Mouse (Mus musculus): Measurements from ENCODE around the gene Kctd7. TPM values are rescaled to one million over a fixed set of nuclear protein-coding genes. Genes with fewer than 3 reads are reported as not detected.

The Kctd7 gene
- polyA plus RNA-seq (2012; rRNA removed), result 14.8 and 15.6 TPM in 2 replicates

DNA sequence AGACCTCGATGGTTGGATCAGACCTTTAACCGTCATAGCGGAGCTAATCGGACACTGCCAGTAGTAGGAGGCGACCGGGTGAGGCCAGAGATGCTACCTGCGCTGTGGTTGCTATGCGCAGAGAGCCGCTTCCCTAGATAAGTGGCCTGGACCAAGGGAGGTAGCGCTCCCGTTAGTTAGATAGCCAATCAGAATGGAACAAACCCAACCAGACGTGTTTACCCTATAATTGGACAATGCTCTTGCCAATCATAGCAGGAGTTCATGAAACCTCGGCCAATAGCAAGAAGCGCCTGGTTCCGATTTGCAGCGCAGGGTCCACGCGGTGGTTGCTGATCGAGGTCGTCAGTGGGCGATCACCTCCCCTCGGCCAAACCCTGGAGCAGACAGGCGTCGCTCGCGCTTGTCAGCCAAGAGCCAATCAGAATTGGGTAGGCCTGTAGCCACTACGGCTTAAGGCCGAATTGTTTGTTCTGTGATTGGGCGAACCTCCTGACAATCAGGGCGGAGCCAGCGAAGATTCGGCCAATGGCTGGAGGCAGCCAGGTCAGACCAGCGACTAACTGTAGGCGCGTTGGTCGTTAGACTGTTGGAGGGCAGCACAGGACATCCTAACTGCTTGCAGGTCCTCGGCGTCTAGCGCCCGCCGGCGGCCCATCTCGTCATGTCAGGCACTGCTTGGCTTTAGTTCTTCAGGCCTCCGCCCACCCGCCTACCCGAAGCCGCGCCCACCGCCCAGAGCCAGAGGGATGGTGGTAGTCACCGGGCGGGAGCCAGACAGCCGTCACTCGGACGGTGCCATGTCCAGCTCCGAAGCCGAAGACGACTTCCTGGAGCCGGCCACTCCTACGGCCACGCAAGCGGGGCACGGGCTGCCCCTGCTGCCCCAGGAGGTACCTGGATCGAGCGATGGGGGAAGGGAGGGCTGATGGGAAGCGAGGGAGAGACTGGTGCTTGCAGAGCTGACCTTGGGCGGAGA, at the start of gene Kctd7:
TSS of gene Kctd7 (plus strand) at position 528 of the 979 bp plus-strand sequence.
- Histone ChIP-seq H3K4me1 (ENCODE audit: control insufficient read depth, insufficient read depth, low read length) (peaks cover 11% of the 10 kb centered on the region), H3K36me3 (ENCODE audit: control insufficient read depth, insufficient read depth, low read length) (peaks cover 1% of the 10 kb centered on the region), H3K27me3 (ENCODE audit: control insufficient read depth, insufficient read depth, low read length) (no peaks in the 10 kb centered on the region), H3K4me3 (ENCODE audit: control insufficient read depth, low read depth, low read length) (peak within 1 kb of the TSS; percentile 98), H3K27ac (ENCODE audit: control insufficient read depth, insufficient read depth, low read depth, low read length) (peak within 1 kb of the TSS; percentile 100)
- TF ChIP-seq POLR2A (IDR thresholded peaks at IDR 0.05; ENCODE audit: control insufficient read depth, low read depth, low read length) (peak; percentile 97), CTCF (IDR thresholded peaks at IDR 0.05; ENCODE audit: control insufficient read depth, insufficient read depth, insufficient replicate concordance, low read depth, low read length) (peak; percentile 19; the same call in 1 of the 2 replicates)

DNA sequence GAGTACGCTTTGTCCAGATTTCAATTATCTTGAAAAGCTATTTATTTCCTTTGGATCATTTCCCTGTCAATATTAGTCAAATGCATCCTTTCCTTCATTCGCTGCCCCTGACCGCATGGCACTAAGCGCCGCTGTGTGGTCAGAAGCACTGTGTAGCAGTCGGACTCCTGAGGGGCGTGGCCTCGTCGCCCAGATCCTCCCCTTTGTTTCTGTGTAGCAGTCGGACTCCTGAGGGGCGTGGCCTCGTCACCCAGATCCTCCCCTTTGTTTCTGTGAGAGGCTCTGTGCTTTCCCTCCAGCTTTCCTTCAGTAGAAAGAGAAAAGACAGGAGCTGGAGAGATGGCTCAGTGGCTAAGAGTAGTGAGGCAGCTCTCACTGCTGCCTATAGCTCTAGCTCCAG, 47.9 kb upstream of the Kctd7 start:
- Histone ChIP-seq H3K27me3 (ENCODE audit: control insufficient read depth, insufficient read depth, low read length) (no peaks in the 10 kb centered on the region), H3K4me1 (ENCODE audit: control insufficient read depth, insufficient read depth, low read length) (peaks cover 6% of the 10 kb centered on the region), H3K27ac (ENCODE audit: control insufficient read depth, insufficient read depth, low read depth, low read length) (no peak overlapping the region), H3K4me3 (ENCODE audit: control insufficient read depth, low read depth, low read length) (peak overlapping the region; percentile 9; the same call in 1 of the 2 replicates), H3K36me3 (ENCODE audit: control insufficient read depth, insufficient read depth, low read length) (no peaks in the 10 kb centered on the region)
- TF ChIP-seq CTCF (IDR thresholded peaks at IDR 0.05; ENCODE audit: control insufficient read depth, insufficient read depth, insufficient replicate concordance, low read depth, low read length) (no peak), POLR2A (IDR thresholded peaks at IDR 0.05; ENCODE audit: control insufficient read depth, low read depth, low read length) (no peak)

DNA sequence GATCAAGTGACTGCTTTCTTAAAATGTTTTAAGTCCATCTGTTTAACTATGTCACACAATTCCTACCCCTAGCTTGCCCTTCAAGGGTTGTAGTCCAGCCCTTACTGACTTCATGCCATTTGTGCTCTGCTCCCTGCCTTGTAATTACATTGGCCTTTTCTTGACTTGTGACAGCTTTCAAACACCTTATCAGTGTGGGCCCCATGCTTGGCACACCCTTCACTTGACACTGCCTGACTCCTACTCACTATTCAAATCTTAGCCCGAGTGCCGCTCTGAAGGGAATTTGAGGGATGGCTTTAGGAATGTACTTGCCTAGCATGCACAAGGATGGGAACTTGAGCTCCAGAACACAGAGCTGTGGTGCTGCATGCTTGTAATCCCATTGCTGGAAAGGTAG, 46.8 kb upstream of the Kctd7 start:
- TF ChIP-seq POLR2A (IDR thresholded peaks at IDR 0.05; ENCODE audit: control insufficient read depth, low read depth, low read length) (no peak), CTCF (IDR thresholded peaks at IDR 0.05; ENCODE audit: control insufficient read depth, insufficient read depth, insufficient replicate concordance, low read depth, low read length) (no peak)
- H3K36me3 ChIP-seq (ENCODE audit: control insufficient read depth, insufficient read depth, low read length), result no peaks in the 10 kb centered on the region
- no peaks in the 10 kb centered on the region for H3K27me3 ChIP-seq (ENCODE audit: control insufficient read depth, insufficient read depth, low read length)
- H3K4me3 ChIP-seq (ENCODE audit: control insufficient read depth, low read depth, low read length), result no peak overlapping the region
- peaks cover 6% of the 10 kb centered on the region for H3K4me1 ChIP-seq (ENCODE audit: control insufficient read depth, insufficient read depth, low read length)
- H3K27ac ChIP-seq (ENCODE audit: control insufficient read depth, insufficient read depth, low read depth, low read length), result no peak overlapping the region

DNA sequence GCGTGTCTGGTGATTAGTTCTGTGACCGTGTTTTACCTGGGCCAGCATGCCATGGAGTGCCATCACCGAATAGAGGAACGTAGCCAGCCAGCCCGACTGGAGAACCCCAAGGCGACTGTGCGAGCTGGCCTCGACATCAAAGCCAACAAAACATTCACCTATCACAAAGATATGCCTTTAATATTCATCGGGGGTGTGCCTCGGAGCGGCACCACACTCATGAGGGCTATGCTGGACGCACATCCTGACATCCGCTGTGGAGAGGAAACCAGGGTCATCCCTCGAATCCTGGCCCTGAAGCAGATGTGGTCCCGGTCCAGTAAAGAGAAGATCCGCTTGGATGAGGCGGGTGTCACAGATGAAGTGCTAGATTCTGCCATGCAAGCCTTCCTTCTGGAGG, 42.9 kb upstream of the Kctd7 start:
- peaks cover 4% of the 10 kb centered on the region for H3K4me1 ChIP-seq (ENCODE audit: control insufficient read depth, insufficient read depth, low read length)
- H3K4me3 ChIP-seq (ENCODE audit: control insufficient read depth, low read depth, low read length), result no peak overlapping the region
- no peak for TF ChIP-seq POLR2A (IDR thresholded peaks at IDR 0.05; ENCODE audit: control insufficient read depth, low read depth, low read length)
- no peak for TF ChIP-seq CTCF (IDR thresholded peaks at IDR 0.05; ENCODE audit: control insufficient read depth, insufficient read depth, insufficient replicate concordance, low read depth, low read length)
- no peaks in the 10 kb centered on the region for H3K36me3 ChIP-seq (ENCODE audit: control insufficient read depth, insufficient read depth, low read length)
- no peak overlapping the region for H3K27ac ChIP-seq (ENCODE audit: control insufficient read depth, insufficient read depth, low read depth, low read length)
- no peaks in the 10 kb centered on the region for H3K27me3 ChIP-seq (ENCODE audit: control insufficient read depth, insufficient read depth, low read length)

DNA sequence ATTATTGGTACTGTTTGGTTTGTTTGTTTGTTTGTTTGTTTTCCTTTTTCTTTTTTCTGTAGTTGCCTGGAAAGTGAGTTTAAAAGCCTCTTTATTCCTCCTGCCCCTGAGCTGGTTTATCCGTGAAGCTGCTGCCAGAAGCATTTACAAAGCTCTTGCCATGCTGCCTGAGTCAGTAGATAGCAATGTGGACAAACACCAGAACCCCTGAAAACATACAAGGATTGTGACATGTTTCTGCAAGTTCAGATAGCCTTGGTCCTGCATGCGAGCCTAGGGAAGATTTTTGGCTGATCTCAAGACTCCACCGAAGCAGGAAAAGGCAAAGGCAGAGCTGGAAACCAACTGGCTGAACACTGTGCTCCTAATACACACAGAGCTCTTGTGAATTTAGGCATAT, 35.3 kb upstream of the Kctd7 start:
- Histone ChIP-seq H3K27ac (ENCODE audit: control insufficient read depth, insufficient read depth, low read depth, low read length) (no peak overlapping the region), H3K36me3 (ENCODE audit: control insufficient read depth, insufficient read depth, low read length) (no peaks in the 10 kb centered on the region), H3K4me1 (ENCODE audit: control insufficient read depth, insufficient read depth, low read length) (no peaks in the 10 kb centered on the region), H3K4me3 (ENCODE audit: control insufficient read depth, low read depth, low read length) (no peak overlapping the region), H3K27me3 (ENCODE audit: control insufficient read depth, insufficient read depth, low read length) (no peaks in the 10 kb centered on the region)
- TF ChIP-seq POLR2A (IDR thresholded peaks at IDR 0.05; ENCODE audit: control insufficient read depth, low read depth, low read length) (no peak), CTCF (IDR thresholded peaks at IDR 0.05; ENCODE audit: control insufficient read depth, insufficient read depth, insufficient replicate concordance, low read depth, low read length) (no peak)

DNA sequence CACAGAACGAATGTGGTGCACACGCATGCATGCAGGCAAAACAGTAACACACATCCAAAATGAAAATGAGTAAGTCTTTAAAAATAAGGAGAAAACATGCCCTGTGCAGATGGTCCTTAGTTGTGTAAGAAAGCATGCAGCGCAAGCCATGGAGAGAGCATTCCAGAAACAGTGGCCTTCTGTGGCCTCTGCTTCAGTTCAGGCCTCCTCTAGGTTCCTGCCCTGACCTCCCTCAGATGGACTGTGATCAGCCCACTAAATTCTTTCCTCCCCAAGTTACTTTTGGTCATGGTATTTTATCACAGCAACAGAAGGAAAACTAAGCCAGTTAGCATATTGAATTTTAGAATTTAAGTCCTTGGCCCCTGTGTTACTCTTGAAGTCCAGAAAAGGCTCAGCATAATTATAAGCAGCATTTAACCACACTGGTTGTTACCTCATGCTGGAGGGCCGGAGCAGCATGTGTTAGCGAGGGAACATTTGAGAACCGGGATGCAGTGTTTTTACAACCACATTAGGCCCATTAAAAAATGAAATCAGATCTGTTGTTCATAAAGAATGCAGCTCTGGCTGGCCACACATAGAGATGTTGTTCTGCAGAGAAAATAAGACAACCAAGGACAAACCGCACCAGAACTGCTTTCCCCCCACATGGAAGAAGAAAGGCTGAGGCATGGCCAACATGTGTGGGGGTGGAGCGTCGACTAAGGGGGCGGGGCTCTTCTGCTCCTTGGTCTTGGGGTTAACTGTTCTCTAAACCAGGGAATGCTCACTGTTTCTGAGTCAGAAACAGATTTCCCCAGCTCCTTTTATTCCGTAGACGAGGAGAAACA, 33.8 kb upstream of the Kctd7 start:
- Histone ChIP-seq H3K4me3 (ENCODE audit: control insufficient read depth, low read depth, low read length) (no peak overlapping the region), H3K36me3 (ENCODE audit: control insufficient read depth, insufficient read depth, low read length) (no peaks in the 10 kb centered on the region; the same call in 1 of the 2 replicates), H3K27ac (ENCODE audit: control insufficient read depth, insufficient read depth, low read depth, low read length) (peak overlapping the region; percentile 70; the same call in 1 of the 2 replicates), H3K4me1 (ENCODE audit: control insufficient read depth, insufficient read depth, low read length) (no peaks in the 10 kb centered on the region), H3K27me3 (ENCODE audit: control insufficient read depth, insufficient read depth, low read length) (no peaks in the 10 kb centered on the region)
- TF ChIP-seq POLR2A (IDR thresholded peaks at IDR 0.05; ENCODE audit: control insufficient read depth, low read depth, low read length) (no peak), CTCF (IDR thresholded peaks at IDR 0.05; ENCODE audit: control insufficient read depth, insufficient read depth, insufficient replicate concordance, low read depth, low read length) (no peak)

DNA sequence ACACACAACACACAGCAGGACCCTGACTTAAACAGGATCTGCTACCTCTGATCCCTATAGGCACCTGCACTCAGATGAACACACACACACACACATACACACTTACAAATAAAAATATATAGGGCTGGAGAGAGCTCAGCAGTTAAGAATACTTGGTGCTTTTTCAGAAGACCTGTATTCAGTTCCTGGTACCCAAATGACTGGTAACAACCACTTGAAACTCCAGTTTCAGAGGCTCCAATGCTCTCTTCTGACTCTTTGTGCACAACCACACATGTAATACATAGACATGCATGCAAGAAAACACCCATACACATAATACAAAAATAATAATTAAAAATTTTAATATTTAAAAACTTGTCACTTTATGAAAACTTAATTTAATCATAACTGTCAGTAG, 32.0 kb upstream of the Kctd7 start:
- Histone ChIP-seq H3K27me3 (ENCODE audit: control insufficient read depth, insufficient read depth, low read length) (no peaks in the 10 kb centered on the region), H3K27ac (ENCODE audit: control insufficient read depth, insufficient read depth, low read depth, low read length) (no peak overlapping the region), H3K4me3 (ENCODE audit: control insufficient read depth, low read depth, low read length) (no peak overlapping the region), H3K4me1 (ENCODE audit: control insufficient read depth, insufficient read depth, low read length) (no peaks in the 10 kb centered on the region), H3K36me3 (ENCODE audit: control insufficient read depth, insufficient read depth, low read length) (no peaks in the 10 kb centered on the region; the same call in 1 of the 2 replicates)
- no peak for TF ChIP-seq CTCF (IDR thresholded peaks at IDR 0.05; ENCODE audit: control insufficient read depth, insufficient read depth, insufficient replicate concordance, low read depth, low read length)
- no peak for TF ChIP-seq POLR2A (IDR thresholded peaks at IDR 0.05; ENCODE audit: control insufficient read depth, low read depth, low read length)

Data from testis, adult 2 months (tissue).